Mouse (Mus musculus) splenic B cell, adult 2 months (primary cell): Measurements from ENCODE around the gene Hoxa13.

Experiments
- DNase-seq: peaks from one replicate; pipeline ENCODE4 v3.0.0-alpha.2; 2011; ENCODE audit warnings: low read depth, low spot score
- H3K27me3 ChIP-seq: 2 replicates; pipeline ENCODE4 v1.6.1; 2012; ENCODE audit warnings: mild to moderate bottlenecking, low read length, moderate library complexity, mixed read lengths; ENCODE audit not compliant: control insufficient read depth, poor library complexity, insufficient read depth, severe bottlenecking
- H3K36me3 ChIP-seq: 2 replicates; pipeline ENCODE4 v1.6.1; 2012; ENCODE audit warnings: mild to moderate bottlenecking, low read length, moderate library complexity, mixed read lengths; ENCODE audit not compliant: control insufficient read depth, poor library complexity, insufficient read depth, severe bottlenecking

Hoxa13 gene

DNA sequence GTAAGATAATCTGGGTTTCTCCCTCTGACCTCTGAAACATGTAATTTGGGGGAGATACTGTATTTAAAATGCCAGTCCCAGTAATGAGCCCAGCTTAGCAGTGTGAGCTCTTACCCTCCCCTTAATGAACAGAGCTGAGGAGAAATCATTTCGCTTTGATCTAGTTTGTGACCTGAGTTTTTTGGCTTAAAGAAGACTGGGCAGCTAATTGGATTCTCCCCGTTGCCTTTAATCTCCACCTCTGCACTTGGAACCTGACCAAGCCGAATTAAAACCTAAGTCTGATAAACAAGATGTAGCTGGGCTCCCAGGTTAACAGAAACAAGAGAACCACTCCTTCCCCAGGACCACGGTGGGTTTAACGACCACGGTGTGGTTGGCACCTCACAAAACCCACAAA lies 15.7 kb upstream of the Hoxa13 start:
- no peak for DNase-seq

DNA sequence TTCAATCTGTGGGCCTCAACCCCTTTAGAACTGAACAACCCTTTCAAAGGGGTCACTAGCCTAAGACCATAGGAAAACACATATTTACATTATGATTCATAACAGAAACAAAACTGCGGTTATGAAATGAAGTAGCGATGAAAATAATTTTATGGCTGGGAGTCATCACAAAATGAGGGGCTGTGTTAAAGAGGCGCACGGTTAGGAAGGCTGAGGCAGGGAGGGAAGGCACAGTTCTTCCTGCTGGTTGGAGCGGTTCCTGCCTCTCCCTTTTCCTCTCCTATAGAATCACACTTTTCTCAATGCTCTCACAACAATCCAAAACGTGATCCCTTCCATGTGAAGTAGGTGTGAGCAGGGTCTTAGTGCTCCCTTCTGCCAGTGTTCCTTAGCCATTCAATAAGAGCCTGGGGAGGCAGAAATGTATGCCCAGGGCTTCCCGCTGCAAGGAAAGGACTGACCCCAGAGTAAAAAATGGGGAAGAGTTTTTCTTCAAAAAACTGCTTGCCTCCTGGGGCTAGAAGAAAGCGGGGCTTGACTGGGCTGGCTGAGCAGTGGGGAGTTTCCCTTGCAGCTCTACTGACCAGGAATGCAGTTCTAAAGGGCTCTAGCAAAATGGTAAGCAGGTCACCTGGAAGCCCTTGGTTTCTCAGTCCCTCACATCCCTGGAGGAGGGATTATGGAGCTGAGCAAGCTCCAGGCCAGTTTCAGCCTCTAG lies 15.0 kb upstream of the Hoxa13 start:
- Histone ChIP-seq H3K27me3 (peaks cover 2% of the 10 kb centered on the region), H3K36me3 (no peaks in the 10 kb centered on the region)

More for the DNA sequence above, 15.7 kb upstream of the Hoxa13 start:
- peaks cover 2% of the 10 kb centered on the region for H3K27me3 ChIP-seq
- H3K36me3 ChIP-seq: no peaks in the 10 kb centered on the region

GRCm38 (mm10) chr6:52274576-52274975 lies 13.9 kb upstream of the Hoxa13 start:
- Histone ChIP-seq H3K27me3 (peaks cover 2% of the 10 kb centered on the region), H3K36me3 (no peaks in the 10 kb centered on the region)
- no peak for DNase-seq

More for the DNA sequence above, 15.0 kb upstream of the Hoxa13 start:
- no peak for DNase-seq

GRCm38 (mm10) chr6:52273656-52274280 lies 13.1 kb upstream of the Hoxa13 start:
- H3K27me3 ChIP-seq: peaks cover 2% of the 10 kb centered on the region
- DNase-seq: no peak
- no peaks in the 10 kb centered on the region for H3K36me3 ChIP-seq

DNA sequence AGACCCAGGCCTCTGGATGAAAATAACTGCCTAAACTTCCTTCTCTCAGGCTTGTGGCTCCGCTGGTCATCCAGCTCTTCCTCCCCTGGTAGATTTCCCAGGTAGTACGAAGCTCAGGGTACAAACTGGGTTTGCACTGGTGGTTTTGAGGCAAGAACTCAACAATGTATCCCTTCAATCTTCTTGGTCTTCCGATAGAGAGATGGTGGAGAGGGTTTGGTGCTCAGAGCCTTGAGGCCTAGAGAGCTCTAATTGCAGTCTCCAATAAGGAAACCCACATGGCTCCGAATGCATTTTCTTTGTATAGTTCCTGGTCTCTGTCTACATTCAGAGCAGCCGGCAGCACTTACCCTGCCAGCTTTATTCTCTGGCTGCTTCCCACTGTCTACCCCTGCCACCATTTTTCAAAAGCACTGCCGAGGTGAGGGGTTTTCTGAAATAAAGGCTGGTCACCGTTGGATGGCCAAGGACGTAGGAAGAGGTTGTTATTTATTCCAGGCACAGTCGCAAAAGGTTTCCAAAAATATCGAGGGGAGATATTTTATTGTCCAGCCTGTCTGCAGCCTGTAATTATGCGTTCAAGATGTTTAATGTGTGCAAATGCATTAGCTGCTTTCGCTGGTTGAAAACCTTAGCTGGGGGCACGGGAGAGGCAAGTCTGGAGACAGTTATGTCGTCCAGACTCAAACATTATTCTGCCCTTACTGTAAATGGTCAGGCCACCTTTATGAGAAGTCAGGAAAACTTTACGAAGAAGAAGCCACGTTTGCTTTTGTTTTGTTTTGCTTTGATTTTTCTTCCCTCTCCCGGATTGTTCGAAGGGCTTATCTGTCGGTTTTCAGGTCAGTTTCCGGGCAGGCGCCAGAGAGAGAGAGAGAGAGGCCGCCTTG lies 12.3 kb upstream of the Hoxa13 start:
- Histone ChIP-seq H3K27me3 (peaks cover 2% of the 10 kb centered on the region), H3K36me3 (no peaks in the 10 kb centered on the region)
- no peak for DNase-seq

- peaks cover 2% of the 10 kb centered on the region for H3K27me3 ChIP-seq
- DNase-seq: peak; percentile 71
- no peaks in the 10 kb centered on the region for H3K36me3 ChIP-seq
These were observed 10.1 kb upstream of the Hoxa13 start for GRCm38 (mm10) chr6:52270494-52271480.

- Histone ChIP-seq H3K36me3 (no peaks in the 10 kb centered on the region), H3K27me3 (peaks cover 1% of the 10 kb centered on the region; the same call in 1 of the 2 replicates)
- DNase-seq: no peak
These were observed 8.1 kb upstream of the Hoxa13 start for GRCm38 (mm10) chr6:52268756-52269155.

GRCm38 (mm10) chr6:52268341-52268740 lies 7.7 kb upstream of the Hoxa13 start:
- DNase-seq: no peak
- H3K36me3 ChIP-seq: no peaks in the 10 kb centered on the region

DNA sequence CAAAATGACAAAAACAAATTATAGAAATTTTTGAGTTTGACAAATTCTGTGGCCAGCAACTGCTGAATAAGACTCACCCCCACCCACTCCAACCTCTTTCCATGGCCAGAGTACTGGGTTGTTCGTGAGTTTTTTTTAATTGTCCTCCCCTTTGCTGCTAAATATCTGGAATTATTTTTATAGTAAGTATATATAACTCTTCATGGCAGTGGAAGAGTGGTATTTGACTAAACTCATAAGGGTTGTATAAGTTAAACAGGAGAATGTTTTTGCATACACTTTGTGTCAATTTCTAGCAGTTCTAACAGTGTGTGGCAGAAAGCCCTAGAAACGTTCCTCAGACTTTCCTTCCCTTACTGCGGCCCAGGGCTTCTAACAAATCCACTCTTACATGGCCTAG lies 7.0 kb upstream of the Hoxa13 start:
- Histone ChIP-seq H3K36me3 (no peaks in the 10 kb centered on the region), H3K27me3 (peaks cover 4% of the 10 kb centered on the region; the same call in 1 of the 2 replicates)

More at GRCm38 (mm10) chr6:52268341-52268740, 7.7 kb upstream of the Hoxa13 start:
- H3K27me3 ChIP-seq: peaks cover 1% of the 10 kb centered on the region; the same call in 1 of the 2 replicates

DNA sequence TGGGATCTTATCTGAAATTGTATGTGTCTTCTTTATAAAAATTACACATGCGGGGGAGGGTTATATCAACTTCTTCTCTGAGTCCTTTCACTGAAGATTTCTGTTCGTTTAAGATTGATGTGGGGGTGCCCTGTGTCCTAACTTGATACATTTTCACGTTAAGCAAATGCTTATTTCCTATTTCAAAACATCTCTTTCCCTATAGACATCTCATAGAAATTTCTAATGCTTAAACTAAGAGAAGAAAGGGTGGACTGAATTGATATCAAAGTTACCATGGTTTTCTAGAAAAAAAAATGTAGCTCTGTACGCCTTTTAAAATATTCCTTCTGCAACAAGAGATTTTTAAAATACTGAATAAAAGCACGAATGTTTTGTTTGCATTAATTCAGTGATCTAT lies 6.5 kb upstream of the Hoxa13 start:
- Histone ChIP-seq H3K27me3 (peaks cover 4% of the 10 kb centered on the region; the same call in 1 of the 2 replicates), H3K36me3 (no peaks in the 10 kb centered on the region)
- no peak for DNase-seq

More for the DNA sequence above, 7.0 kb upstream of the Hoxa13 start:
- DNase-seq: no peak

- Histone ChIP-seq H3K36me3 (no peaks in the 10 kb centered on the region), H3K27me3 (peaks cover 4% of the 10 kb centered on the region; the same call in 1 of the 2 replicates)
- no peak for DNase-seq
These were observed 5.9 kb upstream of the Hoxa13 start for GRCm38 (mm10) chr6:52266666-52266985.

DNA sequence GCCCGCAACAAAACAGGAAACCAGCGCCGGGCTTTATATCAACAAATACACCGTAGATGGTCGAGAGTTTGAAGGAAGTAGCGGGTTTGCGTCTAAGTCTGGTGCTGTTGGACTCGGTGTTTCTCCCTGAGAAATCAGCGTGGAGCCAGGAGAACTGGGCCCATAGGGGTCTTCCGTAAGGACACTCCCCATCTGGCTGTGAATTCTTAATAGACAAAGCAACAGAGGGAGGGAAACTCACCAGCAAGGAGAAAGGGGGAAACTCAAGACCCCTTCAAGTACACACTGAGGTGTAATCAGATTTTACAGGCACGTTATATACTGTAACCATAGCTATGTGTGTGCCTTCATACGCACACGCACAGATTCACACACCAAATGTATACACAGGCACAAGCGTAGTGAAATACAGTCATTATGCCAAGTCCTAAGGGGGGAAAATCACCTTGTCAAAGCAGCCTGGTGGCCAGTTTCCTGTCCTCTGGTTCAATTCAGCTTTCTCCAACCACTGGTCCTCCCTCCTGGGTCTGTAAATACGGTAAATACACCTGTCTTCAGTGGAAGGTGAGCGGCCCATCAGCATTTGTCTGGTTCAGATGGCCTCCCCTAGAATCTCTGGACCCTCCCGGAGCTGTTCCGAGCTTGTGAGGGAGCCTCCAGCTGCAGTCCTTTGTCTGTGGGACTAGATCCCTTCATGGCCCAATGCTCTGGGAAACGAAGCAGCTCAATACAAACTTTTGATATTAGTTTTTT lies 5.4 kb upstream of the Hoxa13 start:
- no peaks in the 10 kb centered on the region for H3K36me3 ChIP-seq
- peaks cover 4% of the 10 kb centered on the region; the same call in 1 of the 2 replicates for H3K27me3 ChIP-seq
- no peak for DNase-seq

DNA sequence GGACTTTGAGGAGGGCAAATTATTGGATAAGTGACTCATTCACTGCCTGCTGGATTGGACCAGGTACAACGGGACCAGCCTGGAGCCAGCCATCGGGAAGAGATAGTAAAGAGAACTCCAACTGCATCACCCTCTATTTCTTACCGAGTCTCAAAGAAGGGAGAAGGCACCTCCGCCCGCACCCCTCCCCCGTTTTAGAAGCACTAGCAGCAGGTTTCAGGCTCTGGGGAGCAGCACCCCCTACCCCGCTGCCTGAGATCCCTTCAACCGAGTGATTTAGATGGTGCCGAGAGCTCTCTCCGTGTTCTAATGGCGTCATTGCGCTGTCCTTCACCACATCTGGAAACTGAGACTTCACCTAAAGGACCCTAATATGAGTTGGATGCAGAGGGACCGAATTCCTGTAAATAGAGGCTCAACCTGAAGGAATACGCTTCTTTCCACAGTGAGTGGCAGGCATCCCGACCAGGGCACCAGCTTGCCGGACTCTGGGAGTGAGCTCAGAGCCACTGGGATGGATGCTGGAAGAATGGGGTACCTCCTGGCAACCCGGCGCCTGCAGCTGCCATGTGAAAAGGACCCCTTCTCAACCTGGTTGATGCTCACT lies 4.7 kb upstream of the Hoxa13 start:
- H3K36me3 ChIP-seq: no peaks in the 10 kb centered on the region
- H3K27me3 ChIP-seq: peaks cover 5% of the 10 kb centered on the region
- no peak for DNase-seq
